Mouse (Mus musculus) MEL (cell line): Measurements from ENCODE around the gene Zic1. TPM values are rescaled to one million over a fixed set of nuclear protein-coding genes. Genes with fewer than 3 reads are reported as not detected.

Experiments
- DNase-seq: peaks from one replicate; pipeline ENCODE4 v3.0.0; 2011; ENCODE audit warnings: low read depth, low spot score
- H3K27ac ChIP-seq: 2 replicates; pipeline ENCODE4 v1.5.1; 2012; ENCODE audit warnings: low read depth, mild to moderate bottlenecking, control low read depth, low read length, moderate library complexity; ENCODE audit not compliant: control insufficient read depth
- H3K27me3 ChIP-seq, 2 experiments: fragments of 150-350 bp in 1 of 2; sonication (generic) in 1 of 2; 2 replicates each; pipeline ENCODE4 v1.6.1; 2012; ENCODE audit warnings: low read length in 2 of 2, mild to moderate bottlenecking in 2 of 2, improper control_type of control experiment in 1 of 2, moderate library complexity in 1 of 2; ENCODE audit not compliant: insufficient read depth in 2 of 2, control insufficient read depth in 1 of 2
- H3K36me3 ChIP-seq, 2 experiments: 2 replicates each; pipeline ENCODE4 v1.6.1; 2012 to 2014; ENCODE audit warnings: low read length in 2 of 2, improper control_type of control experiment in 1 of 2, inconsistent platforms in 1 of 2, mild to moderate bottlenecking in 1 of 2; ENCODE audit not compliant: insufficient read depth in 2 of 2, control insufficient read depth in 1 of 2
- H3K4me1 ChIP-seq, 2 experiments: fragments of 150-350 bp in 1 of 2; sonication (generic) in 1 of 2; 2 replicates each; pipeline ENCODE4 v1.6.1; 2012; ENCODE audit warnings: low read length in 2 of 2, improper control_type of control experiment in 1 of 2, mild to moderate bottlenecking in 1 of 2; ENCODE audit not compliant: insufficient read depth in 2 of 2, control insufficient read depth in 1 of 2
- H3K4me3 ChIP-seq, 2 experiments: fragments of 150-350 bp in 1 of 2; sonication (generic) in 1 of 2; 2 replicates each; pipeline ENCODE4 v1.5.1; 2012; ENCODE audit warnings: low read depth in 2 of 2, low read length in 2 of 2, mild to moderate bottlenecking in 2 of 2, moderate library complexity in 2 of 2, control low read depth in 1 of 2, improper control_type of control experiment in 1 of 2; ENCODE audit not compliant: control insufficient read depth in 1 of 2, insufficient read depth in 1 of 2
- H3K79me2 ChIP-seq: 2 replicates; pipeline ENCODE4 v1.6.1; 2012; ENCODE audit warnings: mild to moderate bottlenecking, low read length, moderate library complexity; ENCODE audit not compliant: control insufficient read depth, poor library complexity, insufficient read depth
- H3K9ac ChIP-seq: 2 replicates; pipeline ENCODE4 v1.6.1; 2012; ENCODE audit warnings: low read depth, mild to moderate bottlenecking, control low read depth, low read length, moderate library complexity; ENCODE audit not compliant: control insufficient read depth, poor library complexity, severe bottlenecking
- H3K9me3 ChIP-seq: fragments of 150-350 bp; sonication (generic); replicated peaks from 2 replicates; pipeline ENCODE4 v1.6.1; 2012; ENCODE audit warnings: mild to moderate bottlenecking, low read length, improper control_type of control experiment, moderate library complexity; ENCODE audit not compliant: insufficient read depth
- BHLHE40 ChIP-seq: IDR thresholded peaks from 2 replicates; pipeline ENCODE4 v1.6.1; 2012; ENCODE audit warnings: low read depth, mild to moderate bottlenecking, inconsistent platforms, low read length, improper control_type of control experiment, borderline replicate concordance
- E2F4 ChIP-seq: IDR thresholded peaks from 2 replicates; pipeline ENCODE4 v1.6.1; 2011; ENCODE audit warnings: low read depth, low read length, improper control_type of control experiment, borderline replicate concordance
- ELF1 ChIP-seq: IDR thresholded peaks from 2 replicates; pipeline ENCODE4 v1.6.1; 2014; ENCODE audit warnings: low read depth, mild to moderate bottlenecking, inconsistent platforms, low read length, improper control_type of control experiment, moderate library complexity
- EP300 ChIP-seq, 2 experiments: IDR thresholded peaks; 2 replicates each; pipeline ENCODE4 v1.6.1; 2011; ENCODE audit warnings: improper control_type of control experiment in 2 of 2, low read length in 2 of 2, low read depth in 1 of 2, mild to moderate bottlenecking in 1 of 2
- ETS1 ChIP-seq: IDR thresholded peaks from 2 replicates; pipeline ENCODE4 v1.6.1; 2012; ENCODE audit warnings: low read depth, mild to moderate bottlenecking, inconsistent platforms, low read length, improper control_type of control experiment, moderate library complexity
- GATA1 ChIP-seq: IDR thresholded peaks from 2 replicates; pipeline ENCODE4 v1.6.1; 2011; ENCODE audit warnings: low read depth, low read length, improper control_type of control experiment
- MAFK ChIP-seq: IDR thresholded peaks from 2 replicates; pipeline ENCODE4 v1.6.1; 2011; ENCODE audit warnings: low read depth, mild to moderate bottlenecking, low read length, improper control_type of control experiment, borderline replicate concordance
- MAZ ChIP-seq: IDR thresholded peaks from 2 replicates; pipeline ENCODE4 v1.6.1; 2012; ENCODE audit warnings: low read depth, mild to moderate bottlenecking, inconsistent platforms, low read length, improper control_type of control experiment
- MEF2A ChIP-seq: IDR thresholded peaks from 2 replicates; pipeline ENCODE4 v1.6.1; 2014; ENCODE audit warnings: low read depth, mild to moderate bottlenecking, inconsistent platforms, low read length, improper control_type of control experiment; ENCODE audit not compliant: poor library complexity, insufficient replicate concordance, severe bottlenecking; ENCODE audit errors: extremely low read depth
- MYB ChIP-seq: IDR thresholded peaks from 2 replicates; pipeline ENCODE4 v1.6.1; 2011; ENCODE audit warnings: mild to moderate bottlenecking, low read depth, low read length, improper control_type of control experiment
- NELFE ChIP-seq: IDR thresholded peaks from 2 replicates; pipeline ENCODE4 v1.6.1; 2011; ENCODE audit warnings: low read depth, low read length, improper control_type of control experiment
- POLR2AphosphoS2 ChIP-seq: IDR thresholded peaks from 2 replicates; pipeline ENCODE4 v1.6.1; 2011; ENCODE audit warnings: low read length, improper control_type of control experiment
- POLR2AphosphoS5 ChIP-seq: IDR thresholded peaks from 2 replicates; pipeline ENCODE4 v1.6.1; 2012; ENCODE audit warnings: low read depth, borderline replicate concordance, mild to moderate bottlenecking, inconsistent platforms, low read length, moderate library complexity, mixed read lengths
- RAD21 ChIP-seq: IDR thresholded peaks from 2 replicates; pipeline ENCODE4 v1.6.1; 2011; ENCODE audit warnings: mild to moderate bottlenecking, low read depth, low read length, improper control_type of control experiment
- RCOR1 ChIP-seq: IDR thresholded peaks from 2 replicates; pipeline ENCODE4 v1.6.1; 2012; ENCODE audit warnings: low read depth, mild to moderate bottlenecking, inconsistent platforms, low read length, improper control_type of control experiment
- SIN3A ChIP-seq: IDR thresholded peaks from 2 replicates; pipeline ENCODE4 v1.6.1; 2012; ENCODE audit warnings: low read length, improper control_type of control experiment, inconsistent platforms
- SMC3 ChIP-seq: IDR thresholded peaks from 2 replicates; pipeline ENCODE4 v1.6.1; 2011; ENCODE audit warnings: low read depth, low read length, improper control_type of control experiment
- TAL1 ChIP-seq: IDR thresholded peaks from 2 replicates; pipeline ENCODE4 v1.6.1; 2012; ENCODE audit warnings: mild to moderate bottlenecking, inconsistent platforms, low read length, moderate library complexity, mixed read lengths
- TBP ChIP-seq: IDR thresholded peaks from 2 replicates; pipeline ENCODE4 v1.8.0; 2011; ENCODE audit warnings: low read depth, low read length, improper control_type of control experiment
- TCF12 ChIP-seq: IDR thresholded peaks from 2 replicates; pipeline ENCODE4 v1.6.1; 2014; ENCODE audit warnings: low read depth, mild to moderate bottlenecking, inconsistent platforms, low read length, improper control_type of control experiment, moderate library complexity
- UBTF ChIP-seq: IDR thresholded peaks from 2 replicates; pipeline ENCODE4 v1.6.1; 2012; ENCODE audit warnings: low read depth, mild to moderate bottlenecking, inconsistent platforms, low read length, improper control_type of control experiment, moderate library complexity, borderline replicate concordance; ENCODE audit not compliant: insufficient read depth
- USF2 ChIP-seq, 2 experiments: IDR thresholded peaks; 2 replicates each; pipeline ENCODE4 v1.6.1; 2011 to 2012; ENCODE audit warnings: improper control_type of control experiment in 2 of 2, low read length in 2 of 2, borderline replicate concordance in 1 of 2, inconsistent platforms in 1 of 2, low read depth in 1 of 2, mild to moderate bottlenecking in 1 of 2; ENCODE audit not compliant: insufficient read depth in 1 of 2
- ZC3H11A ChIP-seq: IDR thresholded peaks from 2 replicates; pipeline ENCODE4 v1.6.1; 2012; ENCODE audit warnings: low read depth, mild to moderate bottlenecking, inconsistent platforms, low read length, improper control_type of control experiment
- ZKSCAN1 ChIP-seq: IDR thresholded peaks from 2 replicates; pipeline ENCODE4 v1.6.1; 2012; ENCODE audit warnings: low read depth, mild to moderate bottlenecking, inconsistent platforms, low read length, improper control_type of control experiment, moderate library complexity
- ZMIZ1 ChIP-seq: IDR thresholded peaks from 2 replicates; pipeline ENCODE4 v1.6.1; 2012; ENCODE audit warnings: low read depth, mild to moderate bottlenecking, inconsistent platforms, low read length, improper control_type of control experiment, moderate library complexity
- polyA plus RNA-seq, 2 experiments: library from polyadenylated mRNA; stranded (reverse) in 1 of 2; unstranded in 1 of 2; fragments of >175 nt in 1 of 2; fragments of >200 nt in 1 of 2; gene quantifications; 2 replicates each; pipeline versions ENCODE4 v1.2.1 to v1.2.4; 2012; ENCODE audit warnings: low replicate concordance in 2 of 2, low read depth in 1 of 2; ENCODE audit not compliant: insufficient read length in 2 of 2, insufficient read depth in 1 of 2, missing spikeins in 1 of 2
- total RNA-seq: library from RNA; depleted of rRNA; stranded (reverse); fragments of 300-350 nt; gene quantifications from 2 replicates; pipeline ENCODE4 v1.2.3, GENCODE M21; 2012

The Zic1 gene
- total and polyA plus RNA-seq, 3 experiments: not detected

- H3K9me3 ChIP-seq: no peaks in the 10 kb centered on the region
- no peaks in the 10 kb centered on the region for H3K4me1 ChIP-seq
- H3K27me3 ChIP-seq: no peaks in the 10 kb centered on the region
- DNase-seq: no peak
- no peak overlapping the region for H3K4me3 ChIP-seq
- no peak overlapping the region for H3K27ac ChIP-seq
- H3K36me3 ChIP-seq: no peaks in the 10 kb centered on the region
- H3K79me2 ChIP-seq: no peaks in the 10 kb centered on the region
- H3K9ac ChIP-seq: no peak overlapping the region
- no peak for TF ChIP-seq ZMIZ1
- TF ChIP-seq BHLHE40: no peak
- TF ChIP-seq UBTF: no peak
- TF ChIP-seq SMC3: no peak
- TF ChIP-seq GATA1: no peak
- no peak for TF ChIP-seq POLR2AphosphoS2
- TF ChIP-seq TAL1: no peak
- TF ChIP-seq MAZ: no peak
- TF ChIP-seq RAD21: no peak
- no peak for TF ChIP-seq MYB
Measured at GRCm38 (mm10) chr9:91404229-91404628, 38.6 kb upstream of the Zic1 start.

DNA sequence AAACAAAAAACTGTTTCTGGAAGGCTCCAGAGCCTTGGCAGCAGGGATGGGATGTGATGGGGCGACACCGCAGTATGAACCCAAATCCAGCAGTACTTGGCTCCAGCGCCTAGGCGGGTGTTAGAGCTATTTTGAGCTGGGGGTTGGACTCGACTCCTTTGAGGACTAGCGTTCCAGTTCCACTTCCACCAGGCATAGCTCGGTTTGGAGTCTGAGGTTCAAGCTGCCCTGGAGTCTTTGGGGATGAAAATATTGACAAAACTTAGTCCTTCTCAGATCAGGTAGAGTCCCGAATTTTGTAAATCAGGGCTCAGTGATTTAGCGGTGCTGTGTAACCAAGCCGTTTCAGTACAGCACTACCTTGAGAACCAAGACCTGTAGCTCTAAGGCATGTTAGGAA is 35.9 kb upstream of the Zic1 start:
- no peaks in the 10 kb centered on the region for H3K27me3 ChIP-seq
- no peak for DNase-seq
- H3K27ac ChIP-seq: no peak overlapping the region

More for the DNA sequence above, 35.9 kb upstream of the Zic1 start:
- no peak overlapping the region for H3K4me3 ChIP-seq
- no peak overlapping the region for H3K9ac ChIP-seq
- H3K9me3 ChIP-seq: no peaks in the 10 kb centered on the region
- no peaks in the 10 kb centered on the region for H3K79me2 ChIP-seq
- H3K36me3 ChIP-seq: no peaks in the 10 kb centered on the region
- no peaks in the 10 kb centered on the region for H3K4me1 ChIP-seq
- TF ChIP-seq GATA1 (no peak), UBTF (no peak), TBP (no peak), E2F4 (no peak), ETS1 (no peak), MAFK (no peak), USF2 (IDR thresholded peaks at IDR 0.05; ENCODE audit: borderline replicate concordance in 1 of 2, insufficient read depth in 1 of 2, low read depth in 1 of 2, low read length in 2 of 2) (no peak), POLR2AphosphoS5 (no peak), MEF2A (no peak), NELFE (no peak), ZMIZ1 (no peak), ELF1 (no peak), SIN3A (no peak), ZC3H11A (no peak), EP300 (IDR thresholded peaks at IDR 0.05; ENCODE audit: low read depth in 1 of 2, low read length in 2 of 2) (no peak), RCOR1 (no peak), TCF12 (no peak), ZKSCAN1 (no peak)
